Comparison of ENCODE assay signal across 8 mouse cellular contexts in the genomic region with DNA sequence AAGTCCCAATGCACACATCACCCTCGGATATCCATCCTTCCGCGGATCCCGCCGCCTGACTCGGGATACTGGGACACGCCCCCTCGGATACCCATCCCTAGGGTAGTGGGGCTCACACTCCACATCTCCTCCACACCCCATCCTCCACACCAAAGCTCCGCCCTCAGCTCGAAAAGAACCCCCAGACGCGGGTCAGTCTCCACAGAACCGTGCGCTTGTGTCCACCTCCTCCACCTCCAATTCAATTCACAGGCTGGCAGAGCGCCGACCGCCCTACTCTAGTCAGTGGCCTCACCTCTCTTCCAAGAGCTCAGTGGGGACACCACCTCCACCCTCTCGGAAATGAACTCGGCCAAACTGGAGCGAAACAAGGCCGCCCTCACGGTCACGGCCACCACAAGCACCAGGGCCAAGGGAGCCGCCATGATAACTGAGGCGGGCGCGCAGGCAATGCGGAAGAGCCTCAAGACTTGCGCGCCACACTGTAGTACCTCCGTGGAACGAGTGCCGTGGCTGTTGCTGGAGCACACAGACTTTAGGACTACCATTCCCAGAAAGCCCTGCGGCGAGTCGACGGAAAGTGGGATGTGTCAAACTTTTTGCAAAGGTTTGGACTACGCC. TPM values are rescaled to one million over a fixed set of nuclear protein-coding genes. Genes with fewer than 3 reads are reported as not detected.
DNase-seq lines count a peak whose midpoint lies in the region; ATAC-seq lines count a peak whose summit lies in the region.

Gene Pigu (minus strand): TSS at position 460 of the 621 bp plus-strand sequence.

- H3K27me3 ChIP-seq in hindbrain, embryonic 11.5 days (ENCODE audit: control insufficient read depth, insufficient read depth, low read length) = no peaks in the 10 kb centered on the region

- peak within 1 kb of the TSS; percentile 76 for H3K9ac ChIP-seq in hindbrain, embryonic 11.5 days (ENCODE audit: low read depth, low read length)

- H3K4me2 ChIP-seq in hindbrain, embryonic 11.5 days (replicated peaks; ENCODE audit: low read depth, low read length) = peak within 1 kb of the TSS; percentile 83

- peak; percentile 90 for DNase-seq in Muller cell, postnatal 12 days (ENCODE audit: inconsistent ontology term)
- DNase-seq in cerebellum, adult 9-11 months = peak; percentile 94
- DNase-seq in frontal cortex, adult 2 months (ENCODE audit: extremely low spot score in 1 of 2, low spot score in 1 of 2) = peak; percentile 95 to 98
- DNase-seq in hindbrain, embryonic 11.5 days (ENCODE audit: low spot score) = peak; percentile 93
- DNase-seq in layer of hippocampus, postnatal 10 days (ENCODE audit: low spot score in 2 of 2) = peak; percentile 90 to 93
- peak; percentile 97 for DNase-seq in lung, postnatal 10 days
- peak; percentile 88 for DNase-seq in ovary, postnatal 36 days (ENCODE audit: low spot score)
- DNase-seq in thymus, postnatal 25 days = peak; percentile 90

- H3K4me1 ChIP-seq in hindbrain, embryonic 11.5 days (replicated peaks; ENCODE audit: control insufficient read depth, insufficient read depth, low read length) = 0 out of 2 replicates have a peak, but pooled peaks cover 2% of the 10 kb centered on the region

- under 1% methylated on average over 38 of the region's 38 CpGs for WGBS in hindbrain, embryonic 11.5 days

- no peaks in the 10 kb centered on the region for H3K9me3 ChIP-seq in hindbrain, embryonic 11.5 days (ENCODE audit: control insufficient read depth, low read length)

- no peaks in the 10 kb centered on the region for H3K36me3 ChIP-seq in hindbrain, embryonic 11.5 days (ENCODE audit: control insufficient read depth, insufficient read depth, low read length)

- H3K27ac ChIP-seq in hindbrain, embryonic 11.5 days (ENCODE audit: low read depth, low read length) = 0 out of 2 replicates have a peak within 1 kb of the TSS, but pooled peaks have one; percentile 56

- H3K4me3 ChIP-seq in hindbrain, embryonic 11.5 days (ENCODE audit: low read depth, low read length) = peak within 1 kb of the TSS; percentile 79

- peak; percentile 99 for ATAC-seq in hindbrain, embryonic 11.5 days (ENCODE audit: low FRiP score)

RNA-seq across cellular contexts. Expression of gene Pigu, which starts in this region (rescaled TPM):
- polyA plus RNA-seq in frontal cortex, adult 2 months (2012; rRNA removed) = 37.6 and 38.3 TPM in 2 replicates
- 56.8 and 64.3 TPM in 2 replicates for polyA plus RNA-seq in hindbrain, embryonic 11.5 days (2014; fragmentation: Nextera tagmentation; extraction: Ambion mirVana)
- total RNA-seq in layer of hippocampus, postnatal 10 days (2021) = 10 to 100 TPM; 23.8 to 27.9 TPM

Comparison
In these comparisons a context has a peak if more than half of its experiments do, and no peak if none do; other contexts are left out.
1. Peak in every context shown above with its lines: DNase-seq, ATAC-seq, H3K4me3 ChIP-seq and H3K27ac ChIP-seq.